Mouse (Mus musculus): ENCODE data around the gene Akt1s1.
"Not testable (repeated sequence)": the region's sequence is repeated elsewhere in the genome, so short reads cannot be mapped to it uniquely, and the experiment has no call there.

Akt1s1 gene

DNA sequence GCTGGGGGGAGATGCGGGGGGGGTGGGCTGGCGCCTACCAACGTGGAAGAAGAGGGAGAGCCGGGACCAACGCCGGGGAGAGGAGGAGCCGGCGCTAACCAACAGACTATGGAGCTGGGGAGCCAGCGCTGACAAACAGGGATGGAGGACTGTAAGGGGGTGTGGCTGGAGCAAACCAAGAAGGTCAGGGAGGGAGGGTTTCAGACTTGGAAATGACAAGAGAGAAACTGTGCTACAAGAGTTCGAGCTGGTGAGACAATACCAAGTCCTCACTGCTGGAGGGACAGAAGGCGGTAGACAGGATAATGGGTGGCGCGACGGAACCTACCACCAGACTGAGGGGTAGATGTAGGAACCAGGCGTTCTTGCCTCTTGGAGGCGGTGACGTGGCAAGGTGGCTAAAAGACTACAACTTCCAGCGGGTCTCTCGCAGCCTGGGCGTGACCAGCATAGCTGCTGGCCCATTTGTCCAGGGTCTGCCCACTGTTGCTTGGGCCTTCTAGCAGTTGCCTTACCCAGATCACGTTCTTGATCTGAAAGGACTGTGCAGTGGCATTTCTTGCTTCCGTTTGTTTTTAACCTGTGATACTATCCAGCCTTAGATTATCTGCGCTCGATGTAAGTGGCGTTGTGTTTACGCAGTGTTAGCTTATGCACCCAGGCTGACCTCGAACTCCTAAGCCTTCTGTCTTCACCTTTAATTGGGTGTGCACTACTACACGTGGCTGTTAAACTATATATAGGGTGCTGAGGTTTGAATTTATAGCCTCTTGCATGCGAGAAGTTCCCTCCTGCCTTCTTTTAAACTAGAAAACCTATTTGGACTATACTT is 21.1 kb downstream of the Akt1s1 start, which contains the start of gene Ptov1:
TSS of gene Ptov1 (minus strand) at position 92 of the 832 bp plus-strand sequence.
- peak; percentile 92 to 95 for DNase-seq

DNA sequence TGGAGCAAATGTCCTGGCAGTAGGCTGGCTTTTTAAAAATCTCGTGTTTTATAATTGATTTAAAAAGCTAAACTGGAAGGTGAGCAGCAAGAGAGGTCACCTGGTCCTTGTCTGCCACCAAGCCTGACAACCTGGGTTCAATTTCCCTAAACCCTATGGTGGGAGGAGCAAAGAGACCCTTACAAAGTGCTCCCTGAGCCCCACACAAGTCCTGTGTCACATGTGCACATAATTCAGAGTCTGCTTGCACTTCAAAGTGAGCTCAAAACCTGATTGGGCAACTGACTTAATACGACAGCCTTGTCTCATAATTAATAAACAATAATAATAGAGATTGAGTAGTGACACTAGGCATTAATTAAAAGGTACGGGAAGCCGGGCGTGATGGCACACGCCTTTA is 21.8 kb downstream of the Akt1s1 start:
- no peak for DNase-seq

DNA sequence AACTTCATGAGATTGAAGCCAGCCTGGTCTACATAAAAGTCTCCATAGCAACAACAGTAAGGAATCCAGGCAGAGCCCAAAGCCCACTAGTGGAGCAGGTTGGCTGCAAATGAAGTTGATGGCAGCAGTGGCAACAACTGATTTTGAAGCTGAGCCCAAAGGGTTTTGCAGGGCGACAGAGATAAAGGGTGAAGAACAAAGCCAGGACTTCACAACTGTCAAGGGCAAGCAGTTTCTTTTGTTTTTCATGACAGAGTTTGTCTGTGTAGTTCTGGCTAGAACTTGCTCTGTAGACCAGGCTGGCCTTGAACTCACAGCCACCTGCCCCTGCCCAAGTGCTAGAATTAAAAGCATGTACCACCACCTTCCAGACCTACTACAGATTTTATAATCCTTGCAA is 22.4 kb downstream of the Akt1s1 start:
- no peak for DNase-seq

DNA sequence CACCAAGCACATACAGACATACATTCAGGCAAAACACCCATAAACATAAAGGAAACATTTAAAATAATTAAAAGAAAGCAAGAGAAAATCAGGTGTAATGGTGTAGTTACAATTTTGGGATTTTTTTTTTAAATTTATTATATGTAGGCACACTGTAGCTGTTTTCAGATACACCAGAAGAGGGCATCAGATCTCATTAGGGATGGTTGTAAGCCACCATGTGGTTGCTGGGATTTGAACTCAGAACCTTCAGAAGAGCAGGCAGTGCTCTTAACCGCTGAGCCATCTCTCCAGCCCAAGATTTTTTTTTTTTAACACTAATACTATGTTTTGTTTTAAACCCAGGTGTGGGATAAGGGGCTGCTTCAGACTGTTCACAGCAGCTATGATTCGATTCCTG is 23.0 kb downstream of the Akt1s1 start:
- not testable (repeated sequence) for DNase-seq

DNA sequence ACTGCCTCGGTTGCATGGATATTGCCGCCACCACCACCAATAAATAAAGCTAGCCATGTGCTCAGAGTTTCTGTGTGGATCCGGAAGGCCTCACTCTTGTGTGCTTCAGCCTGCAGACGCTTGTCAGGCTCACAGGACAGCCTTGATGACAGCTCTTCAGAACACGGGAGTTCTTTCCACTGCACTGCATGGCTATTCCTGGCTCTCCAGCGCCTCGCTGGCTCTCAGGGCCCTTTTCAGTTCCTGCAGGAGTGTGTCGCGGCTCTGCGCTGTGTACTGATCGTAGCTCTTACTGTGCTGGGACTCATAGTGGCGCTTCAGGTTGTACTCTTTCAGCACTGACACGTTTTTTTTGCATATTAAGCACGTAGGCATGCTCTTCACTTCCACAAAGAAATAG is 29.0 kb downstream of the Akt1s1 start:
- no peak for DNase-seq

DNA sequence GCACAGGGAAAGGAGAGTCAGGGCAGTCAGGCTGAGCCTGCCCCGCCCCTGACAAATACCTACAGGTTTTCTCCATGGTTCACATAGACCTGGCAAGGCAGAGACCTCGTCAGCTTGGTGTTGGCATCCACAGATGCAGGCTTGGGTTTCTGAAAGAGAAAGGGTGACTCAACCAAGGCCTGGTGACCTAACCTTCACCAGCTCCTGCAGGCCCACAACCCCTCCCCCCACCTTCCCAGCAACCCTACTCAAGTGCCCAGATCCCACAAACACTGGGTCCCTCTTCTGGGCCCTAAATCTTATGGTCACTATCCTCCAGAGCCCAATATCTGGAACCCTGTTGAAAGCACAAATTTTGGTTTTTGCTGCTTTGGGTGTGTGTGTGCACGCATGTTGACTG is 34.2 kb downstream of the Akt1s1 start:
- no peak for DNase-seq

DNA sequence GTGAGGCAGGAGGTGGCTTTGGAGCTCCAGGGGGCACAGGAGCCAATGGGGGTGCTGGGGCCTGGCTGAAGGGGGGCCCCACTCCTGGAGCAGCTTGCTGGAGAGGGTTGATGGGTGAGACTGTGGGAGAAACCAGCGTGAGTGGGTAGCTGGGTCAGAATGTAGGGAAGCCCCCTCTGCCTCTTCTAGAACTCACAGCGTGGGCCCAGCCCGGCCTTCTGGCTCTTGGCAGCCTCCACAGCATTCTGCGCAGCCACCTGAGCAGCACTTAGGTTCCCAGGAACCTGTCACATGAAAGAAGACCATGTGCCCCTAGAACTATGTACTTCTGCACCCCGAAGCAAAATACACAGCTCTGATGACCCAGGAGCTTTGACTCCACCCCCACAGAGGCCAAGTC is 35.8 kb downstream of the Akt1s1 start:
- no peak for DNase-seq

DNA sequence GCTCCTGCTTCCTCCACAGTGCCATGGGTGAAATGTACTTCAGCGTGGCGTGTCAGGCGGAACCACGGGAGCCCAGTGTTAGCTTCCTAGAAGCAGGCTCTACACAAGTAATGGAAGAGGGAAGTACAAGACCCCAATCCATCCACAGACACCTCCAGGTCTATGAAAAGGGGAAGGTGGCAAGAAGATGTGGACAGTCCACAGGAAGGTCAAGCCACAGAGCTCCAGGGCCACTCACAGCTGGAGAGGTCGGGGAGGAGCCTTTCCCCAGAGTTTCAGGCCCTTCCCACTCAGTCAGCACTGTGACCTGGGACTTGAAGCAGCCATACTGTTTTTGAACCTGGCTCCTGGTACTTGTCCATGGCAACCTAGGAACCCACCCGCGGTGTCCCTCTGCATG is 38.2 kb downstream of the Akt1s1 start:
- no peak for DNase-seq

DNA sequence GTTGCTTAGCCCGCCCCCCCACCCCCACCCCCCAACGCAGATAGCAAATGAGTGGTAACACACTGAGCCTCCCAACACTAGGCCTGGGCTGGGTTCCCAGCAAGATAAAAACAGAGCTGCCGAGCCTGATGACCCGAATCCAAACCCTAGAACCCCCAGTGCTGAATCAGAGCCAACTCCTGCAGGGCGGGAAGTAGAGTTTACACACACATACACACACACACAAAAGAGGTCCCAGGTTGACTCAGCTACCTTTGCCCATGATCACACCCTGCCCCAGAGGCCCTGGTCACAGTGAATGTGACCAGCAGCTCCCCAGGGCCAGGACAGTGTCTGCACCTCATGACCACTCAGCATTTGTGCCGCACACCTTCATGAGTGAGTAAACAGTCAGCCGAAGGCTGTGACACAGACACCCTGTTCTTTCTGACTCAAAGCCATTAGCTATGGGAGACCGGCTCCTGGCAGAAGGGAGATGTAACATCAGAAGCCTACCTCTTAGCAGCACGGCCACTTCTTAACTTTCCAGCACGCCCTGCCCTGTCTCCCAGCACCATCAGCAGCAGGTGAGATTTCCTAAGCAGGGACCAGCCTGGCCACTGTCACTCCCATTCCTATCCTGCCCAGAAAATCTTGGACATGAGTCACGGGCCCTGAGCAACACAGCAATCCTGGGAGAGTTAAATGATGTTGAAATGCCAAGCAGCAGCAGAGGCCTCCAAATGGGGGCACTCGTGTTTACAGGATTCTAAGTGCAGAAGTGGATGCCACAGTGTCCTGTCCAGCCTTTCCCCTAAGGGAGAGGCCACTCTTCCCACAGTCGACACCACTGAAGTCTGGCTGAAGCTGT is 39.7 kb downstream of the Akt1s1 start:
- DNase-seq: no peak

DNA sequence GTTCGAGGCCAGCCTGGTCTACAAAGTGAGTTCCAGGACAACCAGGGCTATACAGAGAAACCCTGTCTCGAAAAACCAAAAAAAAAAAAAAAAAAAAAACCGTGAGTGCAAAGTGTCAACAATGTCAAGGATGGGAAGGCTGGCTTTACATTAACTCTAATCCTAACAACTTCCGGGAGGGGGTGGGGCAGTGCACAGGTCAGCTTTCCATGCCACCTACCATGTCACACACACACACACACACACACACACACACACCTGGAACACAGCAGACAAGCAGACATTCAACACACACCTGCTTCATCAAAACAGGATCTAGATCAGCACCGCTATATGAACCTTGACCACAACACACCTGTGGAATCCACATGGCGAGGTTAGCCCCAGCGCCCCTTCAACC is 41.4 kb downstream of the Akt1s1 start:
- peak; percentile 52 to 61 for DNase-seq

DNA sequence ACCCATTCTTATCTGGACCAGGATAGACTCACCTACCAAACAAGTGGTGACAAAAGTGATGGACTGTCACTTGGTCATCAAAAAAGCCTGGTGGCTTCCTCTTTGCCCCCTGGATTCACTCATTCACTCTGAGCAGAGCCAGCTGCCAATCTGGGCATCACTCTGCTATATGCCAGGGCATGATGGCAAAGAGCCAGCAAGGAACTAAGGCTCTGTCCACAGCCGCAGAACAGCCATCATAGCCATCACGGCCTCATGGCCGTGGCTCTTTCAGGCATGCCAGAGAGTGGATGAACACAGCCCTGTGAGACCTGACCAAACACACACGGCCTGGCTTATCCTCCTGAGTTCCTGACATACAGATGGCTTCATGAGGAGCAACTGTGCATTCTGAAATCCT is 41.9 kb downstream of the Akt1s1 start:
- DNase-seq: no peak

DNA sequence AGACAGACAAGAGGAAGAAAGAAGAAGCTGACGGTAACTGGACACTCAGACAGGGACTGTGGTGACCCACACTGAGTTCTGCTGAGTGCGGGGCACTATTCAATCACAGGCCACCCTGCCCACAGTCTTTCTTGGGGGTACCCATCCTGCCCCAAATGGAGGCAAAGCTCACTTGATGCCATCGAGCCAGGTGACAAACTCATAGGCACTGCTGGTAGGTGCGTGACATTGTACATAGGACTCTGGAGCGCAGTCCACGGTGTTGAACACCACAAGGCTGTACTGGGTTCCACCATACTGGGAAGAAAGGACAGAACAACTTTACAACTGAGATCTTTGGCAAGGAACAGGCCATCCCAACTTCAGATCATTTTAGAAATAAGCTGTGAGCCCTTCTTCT is 42.8 kb downstream of the Akt1s1 start:
- peak in 1 of 2 experiments; percentile 40 for DNase-seq

DNA sequence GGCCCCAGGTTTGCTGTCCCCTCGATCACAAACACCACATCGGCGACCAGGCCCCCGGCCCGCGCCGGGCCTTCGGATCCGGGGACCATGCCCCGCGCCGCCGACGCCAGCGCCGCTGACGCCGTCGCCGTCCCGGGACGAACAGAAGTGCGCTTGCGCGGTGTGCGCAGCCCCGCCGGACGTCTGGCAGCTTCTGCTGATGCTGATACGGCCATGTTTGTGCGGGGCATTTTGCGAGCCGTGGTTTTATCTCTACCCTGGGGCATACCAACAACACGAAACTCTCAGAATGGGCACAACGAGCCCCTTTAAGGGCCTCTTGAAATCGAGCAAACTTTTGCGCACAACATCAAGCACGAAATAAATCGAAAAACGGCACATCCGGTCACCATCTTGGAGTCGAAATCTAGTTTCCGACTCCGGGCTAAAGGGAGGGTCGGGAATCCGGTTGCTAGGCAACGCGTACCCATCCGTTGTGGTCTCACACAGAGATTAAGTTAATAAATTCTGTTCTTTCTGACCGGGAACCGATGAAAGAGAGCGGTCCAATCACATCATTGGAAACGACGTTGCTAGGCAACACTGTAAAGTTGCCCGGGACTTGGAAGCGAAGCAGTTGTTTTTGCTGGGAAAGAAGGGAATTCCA is 43.6 kb downstream of the Akt1s1 start, which contains the start of gene Med25:
TSS of gene Med25 (minus strand) at position 437 of the 646 bp plus-strand sequence.
- DNase-seq: peak; percentile 93 to 96

DNA sequence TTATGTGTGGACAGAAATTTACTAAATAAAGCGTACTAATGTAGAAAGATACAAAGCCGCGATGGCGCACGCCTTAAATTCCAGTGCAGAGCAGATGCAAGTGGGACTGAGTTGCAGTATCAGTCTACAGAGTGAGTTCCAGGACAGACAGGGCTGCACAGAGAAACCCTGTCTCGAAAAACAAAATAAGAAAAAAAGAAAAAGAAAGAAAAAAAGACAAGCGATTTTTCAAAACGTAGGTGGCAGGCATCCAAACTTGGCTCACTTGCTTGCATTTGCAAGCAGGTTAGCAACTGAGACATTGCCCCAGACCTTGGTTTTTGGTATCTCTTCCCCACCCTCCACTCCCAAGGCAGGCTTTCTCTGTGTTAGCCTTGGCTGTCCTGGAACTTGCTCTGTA is 44.4 kb downstream of the Akt1s1 start:
- no peak for DNase-seq

DNA sequence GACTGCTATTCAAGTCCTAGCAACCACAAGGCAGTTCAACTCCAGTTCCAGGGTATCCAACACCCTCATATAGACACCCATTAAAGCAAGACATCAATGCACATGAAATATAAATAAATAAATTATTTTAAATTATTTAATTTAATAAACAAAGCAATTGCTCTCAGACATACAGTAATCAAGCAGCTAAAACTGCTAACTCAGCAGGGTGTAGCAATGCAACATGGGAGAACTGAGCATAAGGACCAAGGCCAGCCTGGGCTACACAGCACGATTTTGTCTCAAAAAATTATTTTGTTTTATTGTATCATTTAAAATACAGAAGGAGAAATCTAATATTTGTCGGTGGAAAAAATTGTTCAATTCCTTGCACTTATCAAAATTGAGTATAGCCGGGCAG is 45.4 kb downstream of the Akt1s1 start:
- no peak for DNase-seq

DNA sequence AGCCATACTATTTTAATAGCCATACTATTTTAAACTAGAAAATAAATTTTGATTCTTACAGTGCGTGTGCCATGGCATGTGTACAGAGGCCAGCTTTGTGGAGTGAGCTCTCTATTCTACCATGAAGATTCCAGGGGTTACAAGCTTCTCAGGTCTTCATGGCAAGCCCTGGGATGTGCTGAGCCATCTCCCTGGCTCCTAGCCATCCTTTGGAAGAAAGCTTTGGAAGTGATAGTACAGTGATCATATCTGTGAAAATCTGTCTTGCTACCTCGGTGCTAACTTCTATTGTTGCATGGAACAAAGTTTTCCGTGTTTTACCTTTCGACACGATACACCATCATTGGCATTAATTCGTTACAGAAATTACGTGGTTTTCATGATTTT is 46.4 kb downstream of the Akt1s1 start:
- no peak for DNase-seq

DNA sequence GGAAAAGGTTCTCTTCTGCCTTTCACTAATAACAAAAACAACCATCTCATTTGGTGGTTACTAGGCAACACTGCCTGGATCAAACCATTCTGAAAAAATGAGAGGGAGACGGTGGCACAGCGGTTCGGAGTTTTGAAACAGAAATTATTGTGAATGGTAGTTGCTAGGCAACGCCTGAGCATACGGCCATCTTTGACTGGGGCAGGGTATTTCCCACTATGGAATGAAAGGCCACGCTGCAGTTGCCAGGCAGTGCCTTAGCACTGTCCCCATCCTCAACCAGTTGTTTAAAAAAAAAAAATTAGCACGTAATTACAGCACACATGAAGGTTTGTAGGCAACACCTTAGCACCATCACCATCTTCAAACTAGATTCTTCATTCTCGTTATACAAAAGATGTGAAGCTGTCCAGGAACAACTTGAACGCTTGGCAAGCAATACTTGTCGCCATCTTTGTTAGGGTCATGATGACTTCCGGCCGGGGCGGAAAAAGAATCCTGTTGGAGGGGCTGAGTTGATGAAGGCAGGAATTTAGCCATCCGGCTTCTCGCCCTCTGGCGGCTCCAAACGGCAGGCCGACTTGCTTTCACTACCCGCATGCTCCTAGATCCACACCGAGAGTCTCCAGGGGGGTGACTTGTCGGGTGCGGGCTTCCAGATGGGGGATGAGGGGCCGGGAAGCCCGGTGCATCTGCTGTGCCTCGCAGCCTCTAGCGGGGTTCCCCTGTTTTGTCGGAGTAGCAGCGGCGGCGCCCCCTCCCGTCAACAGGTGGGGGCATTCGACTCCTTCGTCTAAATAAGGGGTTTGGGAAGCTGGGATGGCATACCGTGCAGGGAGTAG is 47.0 kb downstream of the Akt1s1 start, which contains the start of gene Fuz:
TSS of gene Fuz (plus strand) at position 487 of the 842 bp plus-strand sequence.
- peak; percentile 93 to 96 for DNase-seq

DNA sequence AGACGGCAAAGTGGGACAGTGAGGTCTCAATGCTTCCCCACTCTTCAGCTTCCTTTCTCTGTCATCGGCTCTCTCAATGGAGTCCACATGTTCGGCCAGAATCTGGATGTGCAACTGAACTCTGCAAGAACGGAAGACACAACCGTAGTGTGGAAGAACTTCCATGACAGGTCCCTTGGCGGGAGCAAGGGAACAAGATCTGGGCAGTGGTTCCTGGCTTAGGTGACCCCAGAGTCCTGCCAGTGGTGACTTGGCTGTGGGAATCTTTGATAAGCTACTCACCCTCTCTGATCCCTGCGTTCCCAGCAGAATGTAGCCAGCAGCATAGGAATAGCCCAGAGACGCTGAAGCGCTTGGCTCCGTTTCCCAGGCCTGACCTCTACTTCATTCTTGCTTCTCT is 47.7 kb downstream of the Akt1s1 start:
- no peak for DNase-seq

DNA sequence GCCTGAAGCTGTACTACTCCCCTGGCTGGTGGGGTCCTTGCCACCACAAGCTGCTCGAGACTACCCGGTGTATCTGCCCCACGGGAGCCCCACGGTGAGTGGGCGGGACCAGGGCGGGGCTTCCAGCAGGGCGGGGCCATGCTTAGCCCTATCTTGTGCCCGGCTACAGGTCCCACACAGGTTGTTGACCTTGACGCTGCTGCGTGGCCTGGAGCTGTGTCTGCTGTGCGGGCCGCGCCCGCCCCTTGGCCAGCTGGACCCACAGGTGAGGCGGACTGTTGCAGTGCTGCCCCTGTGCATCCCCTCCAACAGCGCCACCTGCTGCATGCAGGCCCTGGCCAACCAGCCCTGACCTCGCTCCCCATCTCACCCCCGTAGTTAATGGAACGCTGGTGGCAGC is 49.8 kb downstream of the Akt1s1 start:
- DNase-seq: peak; percentile 73 to 79

DNA sequence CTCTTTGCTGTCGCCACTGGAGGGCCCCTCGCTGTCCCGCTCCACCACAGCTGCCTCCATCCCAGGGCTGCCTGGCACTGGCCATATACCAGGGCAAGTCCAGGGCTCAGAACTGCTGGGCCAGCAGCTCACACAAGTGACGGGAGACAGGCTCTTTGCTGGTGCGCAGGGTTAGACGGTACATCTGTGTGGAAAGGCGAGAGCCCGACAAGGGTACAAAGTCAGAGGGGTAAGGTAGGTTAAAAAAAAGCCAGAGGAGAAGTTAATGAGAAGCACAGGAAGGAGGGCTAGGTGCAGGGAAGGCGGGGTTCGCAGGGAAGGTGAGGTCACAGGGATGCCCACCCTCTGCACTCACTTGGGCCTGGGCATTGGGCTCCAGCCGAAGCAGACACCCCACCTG is 51.8 kb downstream of the Akt1s1 start:
- DNase-seq: peak in 1 of 2 experiments; percentile 38

DNA sequence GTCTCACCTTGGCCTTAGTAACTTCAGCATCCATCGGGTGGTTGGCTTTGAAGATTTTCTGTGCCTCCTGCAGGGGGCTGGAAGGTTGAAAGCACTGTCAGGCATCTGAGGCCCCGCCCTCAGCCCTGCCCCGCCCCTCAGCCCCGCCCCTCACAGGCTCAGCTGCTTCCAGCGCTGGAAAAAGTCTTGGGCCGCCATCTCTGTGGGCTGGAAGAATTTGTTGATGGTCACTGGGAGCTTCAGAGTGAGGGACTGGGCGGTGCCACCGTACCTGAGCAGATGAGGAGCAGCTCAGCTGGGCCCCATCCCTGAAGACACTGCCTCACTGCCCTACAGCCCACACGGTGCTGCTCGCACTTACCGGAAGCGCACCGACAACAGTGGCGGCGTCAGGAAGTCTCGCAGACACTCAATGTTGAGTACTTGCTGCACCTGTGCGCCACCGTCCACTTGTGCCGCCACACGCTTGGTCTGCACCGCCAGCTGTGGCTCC is 52.5 kb downstream of the Akt1s1 start:
- DNase-seq: peak; percentile 74 to 84

All from kidney, postnatal 4 days (tissue).